Mouse (Mus musculus) urinary bladder, postnatal 36 days (tissue): Measurements from ENCODE around the gene Ms4a3.

Source experiments
- DNase-seq, 2 experiments: peaks; one replicate each; pipeline ENCODE4 v3.0.0; 2022; ENCODE audit warnings: low spot score in 2 of 2, mixed read lengths in 1 of 2

Ms4a3 gene

DNA sequence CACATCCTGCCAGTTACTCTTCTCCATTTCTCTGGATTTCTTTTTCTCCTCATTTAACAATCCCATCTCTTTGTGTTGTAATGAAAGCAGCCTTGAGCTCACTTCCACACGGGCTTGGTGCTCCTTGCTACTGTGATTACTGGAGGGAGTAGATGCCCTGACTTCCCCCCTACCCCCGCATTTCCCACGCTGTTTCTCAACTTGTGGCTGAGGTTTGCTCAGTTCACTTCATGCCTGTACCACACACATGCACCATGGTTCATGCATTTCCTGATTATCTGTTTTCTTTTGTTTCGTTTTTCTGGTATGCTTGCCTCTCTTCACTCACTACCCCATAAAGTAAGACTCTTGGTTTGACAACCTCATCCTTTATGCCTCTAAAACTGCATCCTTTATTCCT, 51.4 kb downstream of the Ms4a3 start:
- no peak for DNase-seq
